Mouse (Mus musculus): ENCODE measurements around the gene Tmprss7. TPM values are rescaled to one million over a fixed set of nuclear protein-coding genes. Genes with fewer than 3 reads are reported as not detected.
A peak's percentile ranks its signal among the peaks of the same experiment; 100 is the strongest.

Gene Tmprss7
- polyA plus RNA-seq, 1 experiment from 2014 or later: 0.31 TPM

GRCm38 (mm10) chr16:45670005-45670404, 23.5 kb downstream of the Tmprss7 start:
- DNase-seq (ENCODE audit: extremely low spot score, low spot score): no peak
- Histone ChIP-seq H3K36me3 (replicated peaks) (no peaks in the 10 kb centered on the region), H3K4me1 (no peaks in the 10 kb centered on the region), H3K27me3 (ENCODE audit: poor library complexity, severe bottlenecking) (no peaks in the 10 kb centered on the region), H3K27ac (no peak overlapping the region), H3K9me3 (no peaks in the 10 kb centered on the region), H3K4me3 (no peak overlapping the region)
- 87% methylated on average over 4 of the region's 4 CpGs for WGBS

GRCm38 (mm10) chr16:45668178-45668577, 25.3 kb downstream of the Tmprss7 start:
- 67% methylated on average over 3 of the region's 3 CpGs for WGBS
- DNase-seq (ENCODE audit: extremely low spot score, low spot score): no peak

GRCm38 (mm10) chr16:45666136-45666535, 27.3 kb downstream of the Tmprss7 start:
- Histone ChIP-seq H3K9me3 (no peaks in the 10 kb centered on the region), H3K27me3 (ENCODE audit: poor library complexity, severe bottlenecking) (no peaks in the 10 kb centered on the region), H3K4me1 (no peaks in the 10 kb centered on the region), H3K27ac (no peak overlapping the region), H3K36me3 (replicated peaks) (no peaks in the 10 kb centered on the region), H3K4me3 (no peak overlapping the region)
- DNase-seq (ENCODE audit: extremely low spot score, low spot score): no peak
- WGBS: 77% methylated on average over 2 of the region's 2 CpGs

More at GRCm38 (mm10) chr16:45668178-45668577, 25.3 kb downstream of the Tmprss7 start:
- H3K27me3 ChIP-seq (ENCODE audit: poor library complexity, severe bottlenecking): no peaks in the 10 kb centered on the region
- H3K4me3 ChIP-seq: no peak overlapping the region
- no peaks in the 10 kb centered on the region for H3K4me1 ChIP-seq
- no peaks in the 10 kb centered on the region for H3K9me3 ChIP-seq
- H3K27ac ChIP-seq: no peak overlapping the region
- H3K36me3 ChIP-seq (replicated peaks): no peaks in the 10 kb centered on the region

- H3K4me1 ChIP-seq: no peaks in the 10 kb centered on the region
These were observed 31.1 kb downstream of the Tmprss7 start for GRCm38 (mm10) chr16:45662381-45662780.

GRCm38 (mm10) chr16:45659596-45659995, 33.9 kb downstream of the Tmprss7 start:
- Histone ChIP-seq H3K4me1 (no peaks in the 10 kb centered on the region), H3K27ac (no peak overlapping the region), H3K27me3 (ENCODE audit: poor library complexity, severe bottlenecking) (peaks cover 9% of the 10 kb centered on the region), H3K9me3 (no peaks in the 10 kb centered on the region), H3K4me3 (no peak overlapping the region), H3K36me3 (replicated peaks) (no peaks in the 10 kb centered on the region)
- 89% methylated on average over 4 of the region's 4 CpGs for WGBS
- DNase-seq (ENCODE audit: extremely low spot score, low spot score): no peak

More at GRCm38 (mm10) chr16:45662381-45662780, 31.1 kb downstream of the Tmprss7 start:
- no peak overlapping the region for H3K27ac ChIP-seq
- DNase-seq (ENCODE audit: extremely low spot score, low spot score): no peak
- no peaks in the 10 kb centered on the region for H3K36me3 ChIP-seq (replicated peaks)
- no peaks in the 10 kb centered on the region for H3K27me3 ChIP-seq (ENCODE audit: poor library complexity, severe bottlenecking)
- H3K9me3 ChIP-seq: no peaks in the 10 kb centered on the region
- no peak overlapping the region for H3K4me3 ChIP-seq

- H3K27ac ChIP-seq: no peak overlapping the region
- H3K4me3 ChIP-seq: no peak overlapping the region
- H3K27me3 ChIP-seq (ENCODE audit: poor library complexity, severe bottlenecking): peaks cover 23% of the 10 kb centered on the region
- no peak for DNase-seq (ENCODE audit: extremely low spot score, low spot score)
- peaks cover 10% of the 10 kb centered on the region for H3K4me1 ChIP-seq
- H3K36me3 ChIP-seq (replicated peaks): no peaks in the 10 kb centered on the region
- 84% methylated on average over 1 of the region's 1 CpGs for WGBS
- H3K9me3 ChIP-seq: no peaks in the 10 kb centered on the region
These were observed 35.2 kb downstream of the Tmprss7 start for GRCm38 (mm10) chr16:45658248-45658647.

GRCm38 (mm10) chr16:45657574-45658159, 35.8 kb downstream of the Tmprss7 start:
- Histone ChIP-seq H3K27me3 (ENCODE audit: poor library complexity, severe bottlenecking) (peaks cover 28% of the 10 kb centered on the region), H3K4me1 (peaks cover 11% of the 10 kb centered on the region), H3K36me3 (replicated peaks) (no peaks in the 10 kb centered on the region), H3K27ac (no peak overlapping the region), H3K9me3 (no peaks in the 10 kb centered on the region), H3K4me3 (no peak overlapping the region)
- WGBS: 91% methylated on average over 12 of the region's 12 CpGs
- DNase-seq (ENCODE audit: extremely low spot score, low spot score): no peak

GRCm38 (mm10) chr16:45654465-45654864, 39.0 kb downstream of the Tmprss7 start:
- 60% methylated on average over 9 of the region's 9 CpGs for WGBS
- 0 out of 2 replicates have a peak overlapping the region, but pooled peaks have one; percentile 47 for H3K4me3 ChIP-seq
- H3K4me1 ChIP-seq: peaks cover 11% of the 10 kb centered on the region
- H3K27me3 ChIP-seq (ENCODE audit: poor library complexity, severe bottlenecking): peaks cover 33% of the 10 kb centered on the region
- DNase-seq (ENCODE audit: extremely low spot score, low spot score): no peak
- H3K9me3 ChIP-seq: no peaks in the 10 kb centered on the region
- H3K36me3 ChIP-seq (replicated peaks): no peaks in the 10 kb centered on the region
- no peak overlapping the region for H3K27ac ChIP-seq

GRCm38 (mm10) chr16:45653934-45654332, 39.5 kb downstream of the Tmprss7 start, which contains the start of gene BC016579:
BC016579 (minus strand) TSS chr16:45654068.
- H3K9me3 ChIP-seq: no peaks in the 10 kb centered on the region
- peaks cover 33% of the 10 kb centered on the region for H3K27me3 ChIP-seq (ENCODE audit: poor library complexity, severe bottlenecking)
- WGBS: 2% methylated on average over 20 of the region's 20 CpGs
- DNase-seq (ENCODE audit: extremely low spot score, low spot score): no peak
- peaks cover 11% of the 10 kb centered on the region for H3K4me1 ChIP-seq
- H3K27ac ChIP-seq: no peak within 1 kb of the TSS
- H3K36me3 ChIP-seq (replicated peaks): no peaks in the 10 kb centered on the region
- H3K4me3 ChIP-seq: peak within 1 kb of the TSS; percentile 47

- 11% methylated on average over 17 of the region's 17 CpGs for WGBS
- Histone ChIP-seq H3K27me3 (ENCODE audit: poor library complexity, severe bottlenecking) (peaks cover 33% of the 10 kb centered on the region), H3K9me3 (no peaks in the 10 kb centered on the region), H3K4me3 (peak overlapping the region; percentile 47), H3K36me3 (replicated peaks) (no peaks in the 10 kb centered on the region), H3K4me1 (peaks cover 11% of the 10 kb centered on the region), H3K27ac (no peak overlapping the region)
- no peak for DNase-seq (ENCODE audit: extremely low spot score, low spot score)
These were observed 40.2 kb downstream of the Tmprss7 start for GRCm38 (mm10) chr16:45653009-45653933.

GRCm38 (mm10) chr16:45651497-45651896, 42.0 kb downstream of the Tmprss7 start:
- H3K27me3 ChIP-seq (ENCODE audit: poor library complexity, severe bottlenecking): peaks cover 33% of the 10 kb centered on the region
- H3K36me3 ChIP-seq (replicated peaks): no peaks in the 10 kb centered on the region
- no peak overlapping the region for H3K4me3 ChIP-seq
- WGBS: 76% methylated on average over 2 of the region's 2 CpGs
- peaks cover 11% of the 10 kb centered on the region for H3K4me1 ChIP-seq
- no peaks in the 10 kb centered on the region for H3K9me3 ChIP-seq
- DNase-seq (ENCODE audit: extremely low spot score, low spot score): no peak
- no peak overlapping the region for H3K27ac ChIP-seq

GRCm38 (mm10) chr16:45644380-45644779, 49.1 kb downstream of the Tmprss7 start:
- DNase-seq (ENCODE audit: extremely low spot score, low spot score): no peak
- WGBS: 76% methylated on average over 6 of the region's 6 CpGs
- no peaks in the 10 kb centered on the region for H3K4me1 ChIP-seq
- no peaks in the 10 kb centered on the region for H3K9me3 ChIP-seq
- H3K4me3 ChIP-seq: no peak overlapping the region
- no peaks in the 10 kb centered on the region for H3K27me3 ChIP-seq (ENCODE audit: poor library complexity, severe bottlenecking)
- no peaks in the 10 kb centered on the region for H3K36me3 ChIP-seq (replicated peaks)
- no peak overlapping the region for H3K27ac ChIP-seq

- DNase-seq (ENCODE audit: extremely low spot score, low spot score): no peak
- WGBS: 91% methylated on average over 3 of the region's 3 CpGs
- no peak overlapping the region for H3K27ac ChIP-seq
- H3K36me3 ChIP-seq (replicated peaks): no peaks in the 10 kb centered on the region
- H3K4me3 ChIP-seq: no peak overlapping the region
- H3K4me1 ChIP-seq: no peaks in the 10 kb centered on the region
- no peaks in the 10 kb centered on the region for H3K9me3 ChIP-seq
- H3K27me3 ChIP-seq (ENCODE audit: poor library complexity, severe bottlenecking): no peaks in the 10 kb centered on the region
These were observed 49.5 kb downstream of the Tmprss7 start for GRCm38 (mm10) chr16:45643944-45644343.

All from forebrain, embryonic 10.5 days (tissue).